Mouse (Mus musculus): ENCODE results near the gene Tmcc2.
A peak's percentile ranks its signal among the peaks of the same experiment; 100 is the strongest.

DNA sequence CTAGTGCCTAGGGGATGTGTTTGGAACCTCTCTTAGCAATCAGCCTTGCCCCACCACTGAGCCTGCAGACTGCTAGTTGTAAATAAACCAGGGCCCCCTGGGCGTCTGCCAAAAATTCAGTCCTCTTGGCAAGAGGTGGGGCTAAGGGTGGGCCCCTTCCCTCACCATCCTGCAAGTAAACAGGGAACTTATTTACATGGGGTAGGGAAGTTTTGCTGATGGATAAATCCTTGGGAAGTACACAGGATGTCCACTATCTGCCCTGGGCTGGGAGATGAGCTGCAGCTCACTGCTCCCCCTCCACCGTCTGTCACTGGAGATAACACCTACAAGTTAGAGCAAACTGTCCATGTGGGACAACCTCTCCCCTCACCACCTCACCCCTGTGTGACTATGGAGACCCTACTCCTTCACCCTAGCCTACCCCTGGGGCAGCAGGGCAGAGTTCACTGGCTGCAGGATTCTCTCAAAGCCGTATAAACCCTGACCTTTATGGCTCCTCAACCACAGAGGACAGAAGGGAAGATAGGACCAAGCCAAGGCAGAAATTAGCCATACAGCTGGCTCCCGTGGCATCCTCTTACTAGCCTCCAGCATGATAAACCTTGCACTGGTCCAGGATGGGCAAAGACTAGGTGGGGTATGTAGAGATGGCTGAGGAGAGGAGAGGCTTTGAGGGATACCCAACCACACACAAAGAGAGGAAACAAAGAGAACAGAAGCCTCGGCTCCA, 16.8 kb downstream of the Tmcc2 start:
- TF ChIP-seq ZKSCAN1 (IDR thresholded peaks at IDR 0.05; ENCODE audit: low read depth, low read length) (no peak), RCOR1 (IDR thresholded peaks at IDR 0.05; ENCODE audit: low read depth, low read length) (peak; percentile 60), SMC3 (IDR thresholded peaks at IDR 0.05; ENCODE audit: low read depth, low read length) (no peak), USF1 (IDR thresholded peaks at IDR 0.05; ENCODE audit: low read depth, low read length) (no peak)

All from MEL (cell line).